Mouse (Mus musculus): ENCODE data around the gene Nxph3.

DNA sequence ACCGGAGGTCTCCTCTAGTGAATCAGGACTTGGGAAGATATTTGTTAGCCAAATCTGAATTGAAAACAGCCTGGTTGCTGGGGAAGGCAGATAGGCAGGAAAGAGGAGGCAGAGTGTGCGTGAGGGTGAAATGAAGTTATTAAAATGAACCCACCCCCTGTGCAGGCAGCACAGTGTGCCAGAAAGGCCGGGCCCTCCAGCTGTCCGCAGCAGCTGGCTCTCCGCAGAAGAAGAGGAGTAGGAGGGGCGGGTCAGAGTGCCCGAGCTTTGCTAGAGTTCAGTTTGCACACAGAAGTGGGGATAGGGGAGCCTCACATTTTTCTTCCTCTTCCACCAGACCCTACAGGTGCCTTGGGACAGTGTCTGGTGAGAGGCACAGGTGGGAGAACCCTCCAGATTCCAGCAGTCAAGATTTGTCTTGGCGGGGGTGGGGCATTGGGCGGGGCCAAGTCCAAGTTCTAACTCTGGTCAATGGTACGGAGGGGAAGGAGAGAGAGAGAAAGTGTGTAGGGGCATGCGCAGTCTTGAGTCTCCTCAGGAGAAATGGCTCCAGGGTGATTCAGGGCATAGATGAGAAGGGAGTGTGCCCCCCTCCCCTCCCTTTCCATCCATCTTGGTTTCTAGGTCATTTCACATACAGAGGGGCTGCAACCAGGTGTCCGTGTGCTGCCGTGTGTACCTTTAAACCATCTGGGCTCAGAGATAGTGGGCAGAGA, 6.0 kb downstream of the Nxph3 start:
- TF ChIP-seq POLR2A (IDR thresholded peaks at IDR 0.05; ENCODE audit: borderline replicate concordance, extremely low read depth, insufficient read depth, insufficient read length, poor library complexity, severe bottlenecking): no peak
- TF ChIP-seq CTCF (IDR thresholded peaks at IDR 0.05; ENCODE audit: borderline replicate concordance, extremely low read depth, insufficient read depth, insufficient read length): no peak

Measured in brain, embryonic 14.5 days (tissue).